Mouse (Mus musculus) stomach, postnatal 0 days (tissue): ENCODE measurements around the gene Zg16.

Experiments
- CTCF ChIP-seq: IDR thresholded peaks from 2 replicates; pipeline ENCODE4 v1.5.1; 2016; ENCODE audit warnings: antibody characterized with exemption, low read depth, mild to moderate bottlenecking, moderate library complexity
- EP300 ChIP-seq: optimal IDR thresholded peaks from 2 replicates; pipeline ENCODE3; 2016; ENCODE audit warnings: antibody characterized with exemption

DNA sequence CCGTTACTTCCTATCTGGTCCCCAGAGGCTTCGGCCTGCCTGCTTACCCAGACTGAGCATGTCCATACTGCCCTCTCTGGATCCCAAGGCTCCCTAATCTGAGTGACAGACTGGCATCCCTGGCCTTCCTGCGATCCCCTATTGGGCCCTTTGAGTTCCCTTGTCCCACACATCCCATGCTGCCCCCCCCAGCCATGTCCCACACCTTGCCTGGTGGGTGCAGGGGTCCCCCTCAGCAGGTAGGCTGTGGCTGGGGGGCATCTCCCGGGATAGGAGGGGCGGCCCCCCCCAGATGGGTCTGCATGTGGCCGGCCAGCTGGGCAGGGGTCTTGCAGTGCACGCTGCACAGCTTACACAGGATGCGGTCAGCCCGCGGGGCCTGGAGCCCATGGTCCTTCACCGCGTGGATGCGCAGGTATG lies 63.8 kb downstream of the Zg16 start:
- TF ChIP-seq CTCF = no peak
- no peak for TF ChIP-seq EP300
